Mouse (Mus musculus) embryo, embryonic 11 days (tissue): ENCODE measurements around the gene Rad9b.

ENCODE experiments used
- DNase-seq: peaks from one replicate; pipeline ENCODE4 v3.0.0-alpha.2; 2015

Rad9b gene

DNA sequence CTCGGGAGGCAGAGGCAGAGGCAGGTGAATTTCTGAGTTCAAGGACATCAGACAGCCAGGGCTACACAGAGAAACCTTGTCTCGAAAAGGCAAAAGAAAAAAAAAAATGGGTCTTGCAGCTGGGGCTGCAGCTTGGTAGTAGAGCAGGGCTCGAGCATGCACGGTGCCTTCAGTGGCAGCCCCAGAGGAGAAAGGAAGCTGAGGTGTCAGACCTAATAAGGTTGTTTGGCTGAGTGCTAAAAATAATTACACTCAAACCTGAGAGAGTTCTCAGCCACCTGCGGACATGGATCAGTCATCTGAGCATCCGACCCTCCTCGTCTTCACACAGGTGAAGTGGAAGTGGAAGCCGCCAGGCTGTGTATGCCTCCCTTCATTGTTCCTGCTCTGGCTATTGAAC lies 43.3 kb downstream of the Rad9b start:
- DNase-seq: no peak

DNA sequence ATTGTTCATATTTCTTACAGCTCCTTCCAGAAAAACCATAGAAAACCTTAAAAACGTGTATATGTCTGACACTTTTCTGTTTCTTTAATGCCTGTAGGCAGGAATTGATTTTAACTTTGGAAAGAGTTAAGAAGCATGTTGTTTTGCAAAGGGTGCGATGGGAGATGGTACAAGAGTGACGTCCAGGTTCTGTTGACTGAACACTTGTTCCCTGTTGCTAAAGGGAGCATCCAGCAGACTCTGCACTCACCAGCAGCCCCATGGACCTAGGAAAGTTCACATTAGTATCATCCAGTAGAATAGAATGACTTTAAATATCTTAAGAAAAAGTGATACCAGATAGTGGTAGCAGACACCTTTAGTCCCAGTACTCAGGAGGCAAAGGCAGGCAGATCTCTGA lies 47.5 kb downstream of the Rad9b start:
- no peak for DNase-seq

DNA sequence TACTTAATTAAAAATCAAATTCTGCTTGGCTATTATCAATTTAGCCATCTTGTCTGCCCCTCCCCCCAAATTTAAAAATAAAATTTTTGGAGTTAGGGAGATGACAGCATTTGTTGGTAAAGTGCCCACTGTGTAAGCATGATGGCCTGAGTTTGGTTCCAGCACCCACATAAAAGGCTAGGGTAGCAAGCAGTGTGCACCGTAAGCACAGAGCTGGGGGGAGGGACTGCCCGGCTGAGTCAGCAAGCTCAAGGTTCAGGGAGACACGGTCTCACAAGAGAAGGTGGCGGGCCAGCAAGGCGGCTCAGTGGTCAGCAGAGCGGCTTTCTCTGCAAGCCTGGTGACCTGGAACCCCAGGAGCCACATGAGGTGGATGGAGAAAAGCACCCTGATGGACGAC lies 48.6 kb downstream of the Rad9b start:
- DNase-seq: no peak

DNA sequence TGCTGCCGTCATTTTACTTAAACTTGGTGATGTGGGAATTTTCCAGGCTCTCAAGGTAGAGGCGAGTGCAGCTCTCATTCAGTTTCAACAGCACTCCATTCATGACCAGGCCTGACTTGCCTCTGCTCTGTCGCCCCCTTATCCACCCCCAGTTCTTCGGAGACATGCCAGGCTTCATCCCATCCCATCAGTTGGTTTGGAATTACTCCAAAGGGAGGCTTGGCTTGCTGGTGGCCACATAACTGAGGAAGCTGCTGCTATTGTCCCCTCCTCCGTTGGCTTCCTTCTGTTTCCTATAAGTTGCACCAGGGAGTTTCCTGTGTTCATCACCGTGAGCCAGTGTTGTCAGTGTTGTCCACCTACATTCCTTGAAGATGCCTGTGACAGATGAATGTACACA lies 49.5 kb downstream of the Rad9b start:
- DNase-seq: no peak

DNA sequence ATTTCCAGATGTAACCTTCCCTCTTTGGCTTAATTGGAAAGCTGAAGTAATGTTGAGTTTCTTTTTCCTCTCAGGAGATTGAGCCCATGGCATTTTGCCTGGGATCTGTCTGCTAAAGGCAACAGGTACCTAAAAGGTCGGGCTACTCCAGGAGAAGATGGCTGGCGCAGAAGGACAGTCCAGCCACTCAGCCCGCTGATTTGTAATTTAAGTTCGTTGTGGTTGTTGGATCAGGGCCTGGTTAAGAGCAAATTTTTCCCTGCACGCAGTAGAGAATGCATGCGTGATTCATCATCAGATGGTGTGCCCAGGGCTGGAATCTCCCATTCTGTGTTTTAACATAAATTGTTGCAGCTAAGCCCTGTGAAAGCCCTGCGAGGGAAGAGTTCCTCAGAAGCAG lies 50.1 kb downstream of the Rad9b start:
- no peak for DNase-seq

DNA sequence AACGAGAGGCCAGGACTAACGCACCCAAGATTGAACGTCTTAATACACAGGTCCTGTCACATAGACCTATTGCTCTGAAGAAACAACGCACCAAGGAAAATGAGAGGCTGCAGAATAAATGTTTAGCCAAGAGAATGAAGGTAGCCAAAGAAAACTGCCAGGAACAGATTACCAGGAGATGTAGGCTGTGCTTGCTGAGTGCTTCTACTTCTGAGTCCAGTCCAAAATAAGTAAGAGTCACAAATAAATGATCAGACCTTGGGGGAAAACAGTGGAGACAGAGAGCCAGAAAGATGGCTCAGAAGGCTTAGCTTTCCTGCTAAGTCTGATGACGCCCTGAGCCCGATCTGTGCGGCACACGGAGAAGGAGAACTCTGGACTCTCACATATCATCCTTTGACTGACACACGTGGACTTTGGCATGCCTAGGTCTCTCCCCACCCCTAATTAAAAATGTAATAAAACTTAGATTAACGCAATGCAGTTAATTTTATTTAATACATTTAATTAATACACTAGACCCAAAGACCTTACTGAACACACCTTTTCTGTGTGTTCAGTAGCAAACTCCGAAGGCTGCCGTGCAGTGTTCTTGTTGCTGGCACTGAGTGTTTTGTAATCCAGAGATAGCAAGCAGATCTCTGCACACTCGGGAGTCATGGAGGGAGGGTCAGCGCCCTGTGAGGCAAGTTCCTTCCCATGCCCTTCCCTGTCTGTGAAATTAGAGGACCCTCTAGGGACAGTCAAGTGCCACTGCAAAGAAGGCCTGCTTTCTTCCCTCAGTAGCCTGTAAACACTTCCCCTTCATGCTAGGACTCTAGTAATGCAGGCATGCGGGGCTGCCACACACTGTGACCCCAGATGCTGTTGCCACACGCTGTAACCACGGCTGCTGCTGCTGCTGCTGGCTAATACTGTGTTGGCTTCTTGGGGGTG lies 51.0 kb downstream of the Rad9b start:
- DNase-seq: peak; percentile 32

DNA sequence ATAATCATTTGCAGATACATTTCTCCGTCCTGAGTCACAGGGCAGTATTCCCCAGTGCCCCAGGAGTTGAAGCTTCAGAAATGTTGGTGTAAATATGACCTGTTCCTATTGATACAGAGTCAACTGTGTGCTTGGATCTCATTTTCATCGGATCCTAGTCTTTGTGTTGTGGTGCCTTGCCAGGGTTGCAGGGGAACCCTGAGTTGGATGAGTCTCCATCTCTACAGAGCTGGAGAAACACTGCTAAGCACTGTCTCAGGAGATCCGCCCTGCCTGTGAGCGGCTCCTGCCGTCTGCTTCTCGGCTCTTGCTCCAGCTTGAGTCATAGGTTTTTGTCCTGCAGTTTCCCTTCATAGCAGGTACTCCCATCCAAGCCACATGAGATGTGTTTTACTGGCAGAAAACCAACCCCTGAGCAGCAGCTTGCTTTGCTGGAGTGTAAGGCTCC lies 53.9 kb downstream of the Rad9b start:
- DNase-seq: no peak

DNA sequence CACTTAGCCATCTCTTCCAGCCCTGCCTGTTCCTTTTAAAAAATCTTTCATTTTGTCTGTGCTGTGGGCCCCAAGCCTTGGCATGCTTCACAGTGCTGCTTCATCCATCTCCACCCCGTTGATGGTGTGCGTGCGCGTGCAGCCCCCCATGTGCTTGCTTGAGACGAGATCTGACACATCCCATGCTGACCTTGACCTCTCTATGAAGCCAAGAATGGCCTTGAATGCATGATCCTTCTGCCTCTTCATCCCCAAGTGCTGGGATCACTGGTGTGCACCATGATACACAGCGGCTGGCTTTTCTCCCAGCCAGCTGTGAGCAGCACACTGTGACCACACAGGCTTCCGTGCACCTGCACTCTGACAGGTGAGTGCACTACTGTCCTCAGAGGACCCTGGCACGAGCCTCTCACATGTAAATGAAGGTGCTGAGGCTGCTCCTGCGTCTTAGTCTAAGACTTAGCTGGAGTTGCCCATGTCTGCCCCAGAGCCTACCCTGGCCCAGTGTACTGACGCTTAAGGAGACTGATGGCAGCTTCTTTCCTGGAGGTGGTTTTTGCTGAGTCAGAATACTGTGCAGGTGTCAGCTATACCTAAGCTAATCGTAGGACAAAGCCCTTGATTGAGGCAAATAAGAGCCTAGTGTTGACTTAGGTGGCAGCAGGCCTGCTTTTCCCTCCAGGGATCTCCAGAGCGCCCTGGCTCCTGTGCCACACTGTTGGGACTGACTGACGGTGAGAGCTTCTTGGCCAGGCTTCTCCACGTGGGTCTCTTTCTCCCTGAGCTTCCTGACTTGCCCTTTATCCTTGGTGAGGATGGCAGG lies 58.7 kb downstream of the Rad9b start:
- no peak for DNase-seq

DNA sequence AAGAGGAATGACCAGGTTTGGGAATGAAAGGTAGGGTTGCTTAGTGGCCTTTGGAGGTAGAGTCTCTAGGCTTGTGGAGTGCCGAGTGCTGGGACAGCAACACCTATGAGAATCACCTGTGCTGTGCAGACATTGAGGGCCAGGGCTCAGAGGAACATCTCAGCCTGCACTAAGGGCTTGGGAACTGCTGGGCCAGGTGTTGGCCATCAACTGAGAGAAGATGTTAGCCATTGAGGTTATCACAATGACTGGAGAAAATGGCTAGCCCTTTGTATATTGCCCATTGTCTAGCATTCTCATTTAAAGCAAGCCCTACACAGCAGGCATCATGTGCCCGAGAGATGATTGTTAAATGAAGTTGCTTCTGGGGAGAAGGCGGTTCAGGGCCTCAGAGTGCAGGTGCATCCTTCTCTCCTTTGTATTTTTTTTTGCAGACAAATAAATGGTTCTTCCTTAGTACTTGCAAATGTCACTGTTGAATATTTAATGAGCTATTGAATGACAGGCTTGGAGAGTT lies 59.8 kb downstream of the Rad9b start:
- DNase-seq: no peak

DNA sequence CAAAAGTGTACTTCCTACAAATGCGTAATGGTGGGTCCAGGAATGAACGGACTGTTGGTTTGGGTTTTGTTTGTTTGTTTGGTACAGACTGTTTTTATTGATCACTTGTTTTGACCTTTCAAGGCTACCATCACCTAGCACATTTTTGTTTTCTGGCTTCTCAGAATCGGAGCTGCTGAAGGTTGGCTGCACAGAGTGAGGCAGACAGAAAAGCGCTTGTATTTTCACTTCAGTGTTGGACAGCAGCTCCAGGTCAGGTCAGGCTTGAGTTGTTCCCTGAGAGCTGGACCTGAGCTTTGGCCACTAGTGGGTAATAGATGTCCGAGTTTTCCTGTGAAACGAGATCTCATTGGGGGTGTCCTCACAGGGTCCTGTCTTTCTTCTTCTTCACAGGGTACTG lies 60.9 kb downstream of the Rad9b start:
- no peak for DNase-seq

DNA sequence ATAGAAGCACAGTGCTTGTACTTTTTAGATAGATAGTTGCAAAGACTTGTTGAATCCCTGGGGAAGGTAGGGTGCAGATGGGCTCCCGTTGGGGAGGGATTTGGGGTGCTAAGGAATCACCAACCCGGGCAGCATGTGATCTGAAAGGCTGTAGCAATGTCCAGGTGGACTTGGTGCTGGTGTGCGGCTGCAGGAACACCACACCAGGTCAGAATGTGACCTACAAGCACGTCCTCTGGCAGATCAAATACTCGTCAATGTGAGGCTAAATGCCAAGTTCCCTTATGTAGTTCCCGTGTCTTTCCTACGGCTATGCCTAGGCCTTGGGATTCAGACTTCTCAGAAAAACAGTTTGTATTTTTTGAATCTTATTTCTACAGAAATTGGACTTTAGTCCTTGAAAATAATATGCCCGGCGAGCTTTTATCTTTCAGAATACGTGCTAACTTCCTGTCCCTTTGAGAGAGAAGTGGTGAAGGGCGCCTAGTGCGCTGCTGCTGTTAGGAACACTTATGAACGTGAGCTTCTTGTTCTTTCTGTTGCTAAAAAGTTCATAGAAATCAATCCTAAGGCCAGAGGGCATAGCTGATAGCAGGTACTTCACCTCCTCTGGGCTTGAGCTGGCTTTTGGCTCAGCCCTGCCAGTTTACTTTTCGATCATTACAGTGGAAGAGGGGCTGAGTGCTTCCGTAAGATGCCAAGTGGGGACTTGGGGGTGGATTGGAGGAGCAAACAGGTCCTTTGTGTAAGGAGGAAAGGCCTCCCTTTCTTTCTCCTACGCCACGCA lies 62.3 kb downstream of the Rad9b start:
- no peak for DNase-seq

DNA sequence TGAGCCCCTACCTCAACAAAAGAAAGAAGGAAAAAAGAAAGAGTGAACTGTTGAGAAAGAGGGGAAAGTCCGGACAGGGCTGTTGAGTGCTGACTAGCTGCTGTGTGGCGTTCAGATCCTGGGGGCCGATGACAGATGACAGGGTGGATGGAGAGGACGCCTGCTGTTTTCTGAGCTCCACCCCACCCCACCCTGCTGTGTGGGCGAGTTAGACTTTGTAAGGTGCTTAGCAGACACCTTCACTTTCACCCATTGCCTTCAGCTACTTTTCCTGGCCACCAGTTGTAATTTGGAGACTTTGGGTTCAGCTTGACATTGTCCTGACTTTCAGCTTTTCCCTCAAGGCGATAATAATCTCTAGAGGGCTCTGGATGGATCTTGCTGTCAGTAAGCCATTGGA lies 62.9 kb downstream of the Rad9b start:
- DNase-seq: no peak

DNA sequence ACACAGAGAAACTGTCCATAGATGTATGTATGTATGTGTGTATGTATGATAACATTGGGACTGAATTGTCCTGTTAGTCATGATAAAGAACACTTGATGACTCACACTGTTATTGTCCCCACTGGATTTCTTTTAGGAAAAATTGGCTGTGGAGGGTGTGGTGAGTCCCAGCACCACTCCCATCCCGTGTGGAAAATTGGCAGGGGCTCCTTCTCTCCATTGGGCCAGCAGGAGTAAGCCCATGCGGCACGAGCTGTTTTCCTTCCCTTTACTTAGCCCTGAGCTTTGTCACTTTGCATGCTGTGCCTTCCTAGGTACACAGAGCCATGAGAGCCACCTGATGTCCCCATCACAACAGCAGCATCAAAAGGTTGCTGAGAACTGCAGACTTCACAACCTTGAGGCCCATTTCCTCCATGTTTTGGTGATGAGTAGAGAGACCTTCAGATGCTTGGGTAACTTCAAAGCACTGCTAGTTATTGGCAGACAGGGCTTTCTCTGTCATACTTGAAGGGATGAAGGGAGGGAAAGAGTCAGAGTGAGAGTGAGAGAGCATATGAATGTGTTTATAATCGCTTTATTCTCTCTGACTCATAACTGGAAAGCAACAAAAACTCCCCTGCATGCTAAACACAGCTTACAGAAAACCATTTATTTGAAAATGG lies 65.8 kb downstream of the Rad9b start:
- no peak for DNase-seq

DNA sequence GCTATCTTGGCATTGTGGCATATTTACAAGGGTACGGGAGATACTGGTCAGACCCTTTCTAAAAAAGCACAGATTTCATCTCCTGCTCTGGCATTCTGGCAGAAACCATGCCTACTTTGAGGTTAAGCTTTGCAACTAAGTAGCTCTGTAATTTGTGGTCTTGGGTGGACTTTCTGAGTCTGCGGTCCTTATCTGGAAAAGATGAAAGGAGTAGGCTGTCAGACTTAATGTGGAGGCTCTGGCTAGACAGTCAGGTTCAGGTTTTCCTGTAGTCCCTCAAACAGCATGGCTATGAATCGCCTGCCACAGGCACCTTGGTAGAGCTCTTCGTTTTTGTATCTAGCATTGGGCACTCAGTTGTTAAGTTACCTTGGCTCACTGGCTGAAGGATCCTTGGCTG lies 67.0 kb downstream of the Rad9b start:
- DNase-seq: no peak

DNA sequence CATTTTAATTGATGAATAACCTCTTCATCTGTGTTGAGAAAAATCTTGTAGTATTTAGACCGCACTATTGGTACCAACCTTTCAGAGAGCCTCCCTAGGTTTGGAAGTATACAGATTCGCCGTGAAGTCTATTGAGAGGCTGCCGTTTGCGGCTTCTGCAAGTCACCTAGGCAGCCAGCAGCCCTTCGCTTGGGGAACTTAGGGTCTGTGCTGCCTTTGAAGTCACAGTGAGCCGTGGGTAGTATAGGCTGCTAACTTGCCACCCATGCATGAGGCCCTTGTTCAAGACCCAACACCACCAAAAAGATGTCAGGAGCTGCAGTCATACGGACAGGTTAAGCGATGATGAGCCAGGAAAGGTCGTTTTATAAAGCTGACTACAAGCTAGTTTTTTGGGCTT lies 67.8 kb downstream of the Rad9b start:
- no peak for DNase-seq

DNA sequence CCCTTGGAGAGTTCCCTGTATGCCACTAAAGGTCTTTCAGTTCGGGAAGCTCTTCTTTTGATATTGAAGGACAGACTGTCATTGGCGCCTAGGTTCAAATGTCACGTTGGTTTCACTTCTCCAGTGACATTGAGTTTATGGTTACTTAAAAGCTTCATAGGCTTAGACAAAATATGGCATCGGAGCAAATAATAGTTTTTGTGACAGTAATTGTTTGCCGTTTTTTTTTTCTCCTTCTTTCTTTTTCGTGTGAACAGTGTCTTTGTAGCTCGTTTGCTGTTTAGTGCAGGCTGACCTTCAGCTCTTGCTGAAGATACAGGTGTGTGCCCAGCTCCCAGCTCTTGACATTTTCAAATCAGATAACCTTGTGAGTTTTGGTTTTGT lies 68.3 kb downstream of the Rad9b start:
- DNase-seq: no peak

DNA sequence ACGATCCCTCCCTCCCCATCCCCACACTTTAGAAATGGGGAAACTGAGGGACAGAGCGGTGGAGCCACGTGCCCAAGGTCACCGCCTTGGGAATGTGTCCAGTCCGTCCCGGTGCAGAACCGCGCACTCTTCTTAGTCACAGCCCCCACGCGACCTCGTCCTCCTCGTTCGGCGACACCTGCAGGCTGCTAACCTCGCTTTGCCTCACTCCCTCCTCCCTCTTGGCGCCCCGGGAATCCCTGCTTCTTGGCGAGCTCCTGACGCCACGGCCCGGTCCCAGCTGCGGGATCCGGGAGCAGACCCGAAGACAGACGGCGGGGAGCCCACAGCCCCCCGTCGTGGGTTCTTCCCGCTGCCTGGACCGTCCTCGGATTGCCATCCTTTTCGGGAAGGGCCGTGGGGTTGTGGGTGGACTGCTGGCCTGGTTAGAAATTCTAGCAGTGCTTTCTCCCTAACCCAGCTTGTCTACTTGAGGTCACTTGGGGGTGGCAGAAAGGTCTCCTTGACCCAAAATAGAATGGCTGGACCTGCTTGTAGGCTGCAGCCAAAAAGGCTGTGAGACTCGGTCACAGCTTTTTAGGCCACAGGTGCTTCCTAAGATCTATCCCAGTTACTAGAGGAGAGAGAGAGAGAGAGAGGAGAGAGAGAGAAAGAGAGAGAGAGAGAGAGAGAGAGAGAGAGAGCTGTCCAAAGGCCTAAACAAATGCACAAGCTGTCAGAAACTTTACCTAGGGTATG lies 68.8 kb downstream of the Rad9b start:
- peak; percentile 66 for DNase-seq

DNA sequence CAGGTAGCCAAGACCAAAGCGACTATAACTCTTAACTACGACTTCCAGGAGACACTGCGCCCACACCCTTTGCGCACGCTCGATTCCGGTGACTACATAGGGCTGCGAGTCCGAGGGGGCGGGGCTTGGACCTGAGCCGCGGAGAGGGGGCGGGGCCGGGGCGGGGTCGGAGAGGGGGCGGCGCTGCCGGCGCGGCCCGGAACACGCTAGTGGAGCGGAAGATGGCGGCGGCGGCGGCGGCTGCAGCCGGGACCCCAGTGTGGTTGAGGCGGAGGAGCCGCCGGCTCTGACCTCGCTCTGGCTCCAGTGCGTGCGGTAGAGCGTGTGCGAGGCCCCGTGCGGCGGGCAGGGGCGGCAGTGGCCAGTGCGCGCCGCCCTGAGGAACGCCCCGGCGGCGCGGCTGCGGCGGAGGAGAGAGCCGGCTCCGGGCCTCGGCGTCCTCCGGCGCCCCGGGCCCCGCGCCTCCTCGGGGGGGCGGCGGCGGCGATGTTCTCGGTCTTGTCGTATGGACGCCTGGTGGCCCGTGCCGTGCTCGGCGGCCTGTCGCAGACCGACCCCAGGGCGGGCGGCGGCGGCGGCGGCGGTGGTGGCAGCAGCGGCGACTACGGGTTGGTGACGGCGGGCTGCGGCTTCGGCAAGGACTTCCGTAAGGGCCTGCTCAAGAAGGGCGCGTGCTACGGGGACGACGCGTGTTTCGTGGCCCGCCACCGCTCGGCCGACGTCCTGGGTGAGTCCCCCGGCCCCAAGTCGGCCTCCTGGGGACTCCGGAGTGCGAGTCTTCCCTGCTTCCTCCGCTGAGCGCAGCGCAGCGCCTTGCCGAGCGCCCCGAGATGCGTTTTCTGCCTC lies 69.6 kb downstream of the Rad9b start, which contains the start of gene Pptc7:
Gene Pptc7, plus strand, starts transcription at position 183 of the 846 bp plus-strand sequence.
- peak; percentile 97 for DNase-seq

DNA sequence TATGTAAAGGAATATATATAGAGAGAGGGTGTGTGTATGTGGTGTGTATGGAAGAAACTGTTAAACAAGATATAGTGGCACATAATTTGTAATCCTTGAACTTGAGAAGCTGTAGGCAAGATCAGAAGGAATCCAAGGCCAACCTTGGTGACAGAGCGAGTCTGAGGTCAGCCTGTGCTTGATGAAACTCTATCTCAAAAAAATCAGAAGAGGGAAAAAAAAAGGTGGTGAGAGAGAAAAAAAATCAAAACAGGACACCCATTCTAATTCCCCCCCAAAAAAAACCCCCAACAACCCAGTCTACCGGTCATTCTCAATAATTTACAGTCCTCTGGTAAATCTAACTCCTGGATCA lies 70.2 kb downstream of the Rad9b start:
- no peak for DNase-seq

DNA sequence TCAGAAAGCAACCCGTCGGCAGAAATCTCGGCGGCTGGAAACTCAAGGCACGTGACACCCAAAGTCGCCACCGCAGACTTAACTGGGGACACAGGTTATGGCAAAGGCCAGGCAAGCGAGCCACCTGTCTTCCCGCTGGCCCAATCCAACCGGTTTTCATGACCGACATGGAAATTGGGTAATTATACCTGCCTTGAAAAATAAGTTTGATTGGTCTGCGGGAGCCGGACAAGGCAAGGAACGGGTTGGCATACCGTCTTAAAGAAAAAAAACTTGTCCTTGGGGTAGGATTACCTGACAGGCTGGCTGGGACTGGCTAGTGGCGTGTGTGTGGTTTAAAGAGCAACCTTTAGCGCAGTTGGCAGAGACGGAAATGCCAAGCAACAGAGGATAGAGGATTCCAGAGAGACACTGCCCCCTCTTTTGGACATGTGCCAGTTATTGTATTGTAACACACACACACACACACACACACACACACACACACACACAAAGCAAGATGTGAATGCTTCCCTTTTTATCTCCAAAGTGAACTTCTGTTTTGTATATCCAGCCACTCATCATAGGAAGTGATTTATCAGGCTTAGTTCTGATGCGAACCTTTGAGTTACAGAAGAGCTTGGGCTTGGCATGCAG lies 73.1 kb downstream of the Rad9b start:
- no peak for DNase-seq
